Mouse (Mus musculus): ENCODE measurements around the gene Gstp2.

GRCm38 (mm10) chr19:4057962-4058361 is 12.1 kb upstream of the Gstp2 start:
- no peak for TF ChIP-seq TAL1 (IDR thresholded peaks at IDR 0.05; ENCODE audit: low read length)
- TF ChIP-seq GATA1 (IDR thresholded peaks at IDR 0.05; ENCODE audit: low read length): no peak
